10 mouse cellular contexts compared by ENCODE assay signal in genomic region chr6:125363451-125364242, GRCm38 (mm10). TPM values are rescaled to one million over a fixed set of nuclear protein-coding genes. Genes with fewer than 3 reads are reported as not detected.
DNase-seq lines count a peak whose midpoint lies in the region; ATAC-seq and TF ChIP-seq lines count a peak whose summit lies in the region.
"Had no signal": no experiment of that assay in that cellular context is flagged by ENCODE, and none has a peak within 500 bp of the region (broad histone marks: within the 10 kb centered on the region; RNA-seq: fewer than 3 reads in every experiment).

No protein-coding gene starts in this region.

- peaks cover 13 to 38% of the 10 kb centered on the region in 2 experiments; a peak in 3 of 4 replicates for H3K4me1 ChIP-seq in ES-E14 (ENCODE audit: control insufficient read depth in 2 of 2, insufficient read depth in 2 of 2, low read length in 2 of 2, poor library complexity in 1 of 2)
- peaks cover 21% of the 10 kb centered on the region; the same call in 1 of the 2 replicates for H3K4me1 ChIP-seq in intestine, embryonic 14.5 days (replicated peaks; ENCODE audit: control insufficient read depth, insufficient read depth, low read length)
- peaks cover 0 to 4% of the 10 kb centered on the region in 2 experiments; a peak in 1 of 4 replicates for H3K4me1 ChIP-seq in liver, embryonic 14.5 days (replicated peaks; ENCODE audit: control insufficient read depth in 2 of 2, insufficient read depth in 2 of 2, low read length in 1 of 2)

- 19% methylated on average over 23 of the region's 23 CpGs for WGBS in intestine, embryonic 14.5 days
- 30% methylated on average over 23 of the region's 23 CpGs for WGBS in liver, embryonic 14.5 days (ENCODE audit: insufficient replicate concordance)

- no peak for TF ChIP-seq CTCF in liver, embryonic 14.5 days (IDR thresholded peaks at IDR 0.05; ENCODE audit: low read depth)

- no peak for TF ChIP-seq EP300 in liver, embryonic 14.5 days (IDR thresholded peaks at IDR 0.05; ENCODE audit: low read depth)

- intact Hi-C loops in gastrocnemius, postnatal 14 days (cut with DNase I; ENCODE audit: low total_unique reads), result loop anchor here (5.0 to 10.0 kb wide), 3 partner anchors 36 to 149 kb away; partner anchors contain the start of gene Vamp1

- H3K36me3 ChIP-seq in ES-E14 (ENCODE audit: control insufficient read depth, insufficient read depth, low read length, poor library complexity, severe bottlenecking), result peaks cover 12% of the 10 kb centered on the region; the same call in 1 of the 2 replicates
- H3K36me3 ChIP-seq in intestine, embryonic 14.5 days (ENCODE audit: control insufficient read depth, insufficient read depth, low read length), result peaks cover 42% of the 10 kb centered on the region
- H3K36me3 ChIP-seq in liver, embryonic 14.5 days (replicated peaks; ENCODE audit: control insufficient read depth, insufficient read depth, low read depth), result no peaks in the 10 kb centered on the region

- H3K27ac ChIP-seq in ES-E14 (ENCODE audit: insufficient read depth, low read depth, low read length, poor library complexity, severe bottlenecking), result peak overlapping the region; percentile 22; the same call in 1 of the 2 replicates
- no peak overlapping the region; the same call in 1 of the 2 replicates for H3K27ac ChIP-seq in intestine, embryonic 14.5 days (ENCODE audit: low read depth)
- H3K27ac ChIP-seq in liver, embryonic 14.5 days, result no peak overlapping the region

- peaks cover 7% of the 10 kb centered on the region; the same call in 1 of the 2 replicates for H3K27me3 ChIP-seq in intestine, embryonic 14.5 days (replicated peaks; ENCODE audit: control insufficient read depth, insufficient read depth, low read length)
- H3K27me3 ChIP-seq in liver, embryonic 14.5 days (ENCODE audit: control insufficient read depth, insufficient read depth, low read length), result no peaks in the 10 kb centered on the region

- ATAC-seq in intestine, embryonic 14.5 days (replicated peaks; ENCODE audit: low FRiP score, low TSS enrichment, low read depth), result peak; percentile 33; the same call in 1 of the 2 replicates
- peak; percentile 28; the same call in 1 of the 2 replicates for ATAC-seq in liver, embryonic 14.5 days (ENCODE audit: insufficient read depth)
- ATAC-seq in activated CD4-positive, CD25-positive, alpha-beta regulatory T cell, adult 4 months, result no peak

- no peaks in the 10 kb centered on the region for H3K9me3 ChIP-seq in ES-E14 (ENCODE audit: control insufficient read depth, insufficient read depth, low read depth, low read length)
- no peaks in the 10 kb centered on the region for H3K9me3 ChIP-seq in intestine, embryonic 14.5 days (ENCODE audit: control insufficient read depth, low read length)
- no peaks in the 10 kb centered on the region for H3K9me3 ChIP-seq in liver, embryonic 14.5 days (ENCODE audit: control insufficient read depth, low read length)

- in situ Hi-C loops in ES-E14 (cut with MboI; ENCODE audit: low sequenced_read_pairs in 2 of 2, unreplicated experiment in 2 of 2), result loop anchor here (5.0 to 10.0 kb wide), 2 partner anchors 61 to 239 kb away; no protein-coding TSS in a partner anchor

- H3K4me2 ChIP-seq in intestine, embryonic 14.5 days (ENCODE audit: low read length), result peak overlapping the region; percentile 30
- H3K4me2 ChIP-seq in liver, embryonic 14.5 days (ENCODE audit: low read depth), result 0 out of 2 replicates have a peak overlapping the region, but pooled peaks have one; percentile 11

- H3K4me3 ChIP-seq in ES-E14 (ENCODE audit: insufficient read depth in 1 of 2, low read depth in 1 of 2, low read length in 2 of 2, poor library complexity in 1 of 2, severe bottlenecking in 1 of 2), result peak overlapping the region; percentile 16 to 24
- H3K4me3 ChIP-seq in intestine, embryonic 14.5 days (ENCODE audit: low read depth, low read length), result no peak overlapping the region
- H3K4me3 ChIP-seq in liver, embryonic 14.5 days (ENCODE audit: insufficient read depth in 1 of 2, low read depth in 2 of 2, low read length in 2 of 2), result no peak overlapping the region

- H3K9ac ChIP-seq in ES-E14 (ENCODE audit: insufficient read depth, low read depth, low read length, poor library complexity, severe bottlenecking), result no peak overlapping the region
- no peak overlapping the region for H3K9ac ChIP-seq in intestine, embryonic 14.5 days (ENCODE audit: low read length)
- no peak overlapping the region for H3K9ac ChIP-seq in liver, embryonic 14.5 days (replicated peaks)

- DNase-seq in ES-E14 (ENCODE audit: low read depth, low spot score) (no peak), adipocyte (ENCODE audit: low spot score) (peak; percentile 29)
- DNase-seq in intestine, embryonic 14.5 days (ENCODE audit: low spot score), result no peak
- no peak for DNase-seq in liver, embryonic 14.5 days (ENCODE audit: low read depth in 3 of 3, low spot score in 3 of 3)
- no peak for DNase-seq in urinary bladder, adult 2 months (ENCODE audit: low spot score)
- no peak for DNase-seq in thymus, adult 18-20 months
- no peak for DNase-seq in gastrocnemius, postnatal 14 days
- DNase-seq: right cerebral cortex, adult 18-20 months had no signal

TF ChIP-seq in ES-E14, 5 proteins besides CTCF, POLR2A, EP300 and RAD21:
- TF ChIP-seq HCFC1 (IDR thresholded peaks at IDR 0.05; ENCODE audit: borderline replicate concordance, insufficient read depth, low read length), result no peak
- no peak for TF ChIP-seq ZC3H11A (IDR thresholded peaks at IDR 0.05; ENCODE audit: borderline replicate concordance, low read depth, low read length)
- no peak for TF ChIP-seq ZNF384 (IDR thresholded peaks at IDR 0.05; ENCODE audit: low read depth, low read length)
- TF ChIP-seq CHD2 (IDR thresholded peaks at IDR 0.05; ENCODE audit: low read depth, low read length), result no peak
- peak; percentile 63; the same call in 1 of the 2 replicates for TF ChIP-seq MAFK (IDR thresholded peaks at IDR 0.05; ENCODE audit: insufficient read depth, low read depth, low read length)
TF ChIP-seq in ES-E14: peak in this region for 1.

RNA-seq across cellular contexts. Expression of gene Tnfrsf1a, which starts 14.5 kb away (rescaled TPM):
- 6.1 and 7.7 TPM in 2 replicates for total RNA-seq in ES-E14 (2012; rRNA removed)
- 60.6 and 63.3 TPM in 2 replicates for polyA plus RNA-seq in intestine, embryonic 14.5 days (2014; fragmentation: Nextera tagmentation; extraction: Ambion mirVana)
- 15.4 and 16.8 TPM in 2 replicates for polyA plus RNA-seq in liver, embryonic 14.5 days (2012; rRNA removed)
- 19.8 and 21.1 TPM in 2 replicates for polyA plus RNA-seq in liver, embryonic 14.5 days (2014; fragmentation: Nextera tagmentation; extraction: Ambion mirVana)
- 140 and 152 TPM in 2 replicates for polyA plus RNA-seq in urinary bladder, adult 2 months (2012; rRNA removed)
- polyA plus RNA-seq in activated CD4-positive, CD25-positive, alpha-beta regulatory T cell, adult 4 months (2017; shearing (Covaris generic)), result 10 to 100 TPM; 20.2 to 25.5 TPM
- total RNA-seq in gastrocnemius, postnatal 14 days (2021), result 10 to 100 TPM; 42.1 to 42.3 TPM

RNA-seq across cellular contexts. Expression of gene Plekhg6, which starts 16.9 kb away (rescaled TPM):
- 1.1 and 1.5 TPM in 2 replicates for total RNA-seq in ES-E14 (2012; rRNA removed)
- polyA plus RNA-seq in intestine, embryonic 14.5 days (2014; fragmentation: Nextera tagmentation; extraction: Ambion mirVana), result 2.4 and 2.8 TPM in 2 replicates
- 0.39 and 0.48 TPM in 2 replicates for polyA plus RNA-seq in liver, embryonic 14.5 days (2012; rRNA removed)
- polyA plus RNA-seq in liver, embryonic 14.5 days (2014; fragmentation: Nextera tagmentation; extraction: Ambion mirVana), result 0.38 and 0.47 TPM in 2 replicates
- polyA plus RNA-seq in urinary bladder, adult 2 months (2012; rRNA removed), result 17.5 and 18.7 TPM in 2 replicates
- not detected for polyA plus RNA-seq in activated CD4-positive, CD25-positive, alpha-beta regulatory T cell, adult 4 months (2017; shearing (Covaris generic))
- not detected for total RNA-seq in gastrocnemius, postnatal 14 days (2021)
- total RNA-seq: layer of hippocampus, postnatal 14 days had no signal

RNA-seq across cellular contexts. Expression of gene Scnn1a, which starts 43.2 kb away (rescaled TPM):
- 0.11 and 0.31 TPM in 2 replicates for total RNA-seq in ES-E14 (2012; rRNA removed)
- 2.0 TPM in 2 replicates for polyA plus RNA-seq in intestine, embryonic 14.5 days (2014; fragmentation: Nextera tagmentation; extraction: Ambion mirVana)
- 0.34 and 0.40 TPM in 2 replicates for polyA plus RNA-seq in liver, embryonic 14.5 days (2012; rRNA removed)
- polyA plus RNA-seq in liver, embryonic 14.5 days (2014; fragmentation: Nextera tagmentation; extraction: Ambion mirVana), result 0.34 and 0.36 TPM in 2 replicates
- polyA plus RNA-seq in urinary bladder, adult 2 months (2012; rRNA removed), result 2.9 and 3.9 TPM in 2 replicates
- not detected for polyA plus RNA-seq in activated CD4-positive, CD25-positive, alpha-beta regulatory T cell, adult 4 months (2017; shearing (Covaris generic))
- total RNA-seq in gastrocnemius, postnatal 14 days (2021), result under 1 TPM; 0.22 to 0.27 TPM

RNA-seq across cellular contexts. Expression of gene Ltbr, which starts 50.0 kb away (rescaled TPM):
- 8.7 and 14.3 TPM in 2 replicates for total RNA-seq in ES-E14 (2012; rRNA removed)
- polyA plus RNA-seq in intestine, embryonic 14.5 days (2014; fragmentation: Nextera tagmentation; extraction: Ambion mirVana), result 67.4 and 67.8 TPM in 2 replicates
- polyA plus RNA-seq in liver, embryonic 14.5 days (2012; rRNA removed), result 12.3 and 12.5 TPM in 2 replicates
- polyA plus RNA-seq in liver, embryonic 14.5 days (2014; fragmentation: Nextera tagmentation; extraction: Ambion mirVana), result 15.2 and 15.7 TPM in 2 replicates
- polyA plus RNA-seq in urinary bladder, adult 2 months (2012; rRNA removed), result 101 and 118 TPM in 2 replicates
- not detected for polyA plus RNA-seq in activated CD4-positive, CD25-positive, alpha-beta regulatory T cell, adult 4 months (2017; shearing (Covaris generic))
- 10 to 100 TPM; 24.8 to 26.3 TPM for total RNA-seq in gastrocnemius, postnatal 14 days (2021)

Comparison
In these comparisons a context has a peak if more than half of its experiments do, and no peak if none do; other contexts are left out.
1. H3K4me3 ChIP-seq: peak in ES-E14 (2 of 2); none in intestine, embryonic 14.5 days (single experiment) and liver, embryonic 14.5 days (0 of 2).